Mouse (Mus musculus): ENCODE measurements around the gene Rasgef1c.

DNA sequence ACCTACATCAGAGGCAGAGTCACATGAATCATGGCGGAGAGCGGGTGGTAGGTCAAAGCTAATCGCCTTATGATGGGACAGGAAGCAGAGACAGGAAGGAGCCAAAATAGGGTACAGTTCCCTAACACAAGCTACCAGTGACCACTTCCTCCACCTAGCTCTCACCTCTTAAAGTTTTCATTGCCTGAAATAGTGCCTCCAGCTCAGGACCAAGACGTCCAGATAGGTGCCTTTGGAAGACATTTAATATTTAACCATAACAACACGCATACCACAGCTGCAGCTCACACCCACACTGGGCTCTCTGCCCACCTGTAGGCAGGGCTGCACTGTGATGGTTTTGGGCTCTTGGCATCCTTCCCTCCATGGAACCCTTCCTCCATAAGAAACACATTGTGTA lies 95.7 kb downstream of the Rasgef1c start:
- TF ChIP-seq POLR2A (IDR thresholded peaks at IDR 0.05; ENCODE audit: extremely low read depth, insufficient read depth, low read length) = no peak
- TF ChIP-seq CTCF (IDR thresholded peaks at IDR 0.05; ENCODE audit: low read depth, low read length) = no peak

Data from liver, adult 2 months (tissue).